Mouse (Mus musculus): Measurements from ENCODE around the gene Ssb.

DNA sequence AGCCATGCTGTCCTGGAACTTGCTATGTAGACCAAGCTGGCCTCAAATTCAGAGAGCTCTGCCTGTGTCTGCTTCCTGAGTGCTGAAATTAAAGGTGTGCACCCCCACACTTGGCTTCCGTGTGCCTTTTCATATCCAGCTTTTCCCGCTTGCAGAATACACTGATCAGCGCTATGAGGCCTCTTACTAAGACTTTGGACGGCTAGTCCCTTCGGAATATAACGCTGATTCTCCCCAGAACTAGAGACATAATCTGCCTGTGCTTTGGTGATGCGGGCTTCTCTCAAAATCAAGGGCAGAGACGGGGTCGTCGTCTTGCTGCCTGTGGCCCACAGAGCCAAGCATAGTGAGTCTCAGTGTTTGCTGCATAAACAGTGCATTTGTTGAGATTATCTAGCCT lies 35.5 kb upstream of the Ssb start:
- TF ChIP-seq CTCF (IDR thresholded peaks at IDR 0.05; ENCODE audit: low read depth) (no peak), EP300 (IDR thresholded peaks at IDR 0.05; ENCODE audit: low read depth) (no peak)

Data from heart, postnatal 0 days (tissue).